Mouse (Mus musculus): ENCODE measurements around the gene Ckmt1. TPM values are rescaled to one million over a fixed set of nuclear protein-coding genes. Genes with fewer than 3 reads are reported as not detected.
A peak's percentile ranks its signal among the peaks of the same experiment; 100 is the strongest.

The Ckmt1 gene
- polyA plus RNA-seq (2021) = 3.1 TPM

- ChIA-PET CTCF (interaction anchor here (1.1 kb wide), 1 partner anchor 50 kb away, joined by 3 read pairs; no protein-coding TSS in a partner anchor), POLR2A (no interaction called here)
- DNase-seq (ENCODE audit: low read depth, low spot score) (no peak), ATAC-seq (no peak)
- in situ Hi-C loops (cut with MboI; ENCODE audit: low pct_unique_long_range_greater_than_20kb) = no loop called here
- no peak for TF ChIP-seq CTCF (IDR thresholded peaks at IDR 0.05)
- peaks cover 38% of the 10 kb centered on the region for H3K27me3 ChIP-seq
These were observed at the start of gene Ckmt1 for GRCm38 (mm10) chr2:121357494-121357893. Gene Ckmt1 (plus strand): TSS chr2:121357714.

GRCm38 (mm10) chr2:121308997-121309416, 48.5 kb upstream of the Ckmt1 start:
- in situ Hi-C loops (cut with MboI; ENCODE audit: low pct_unique_long_range_greater_than_20kb) = no loop called here
- no peak for DNase-seq (ENCODE audit: low read depth, low spot score)
- H3K27me3 ChIP-seq = no peaks in the 10 kb centered on the region
- no peak for ATAC-seq
- no peak for TF ChIP-seq CTCF (IDR thresholded peaks at IDR 0.05)
- POLR2A ChIA-PET = interaction anchor here (0.6 kb wide), 1 partner anchor 17 kb away, joined by 4 read pairs; no protein-coding TSS in a partner anchor
- CTCF ChIA-PET = interaction anchor here (1.1 to 1.5 kb wide), 2 partner anchors 10 to 15 kb away, joined by 3 to 6 read pairs; no protein-coding TSS in a partner anchor

GRCm38 (mm10) chr2:121316278-121316677, 41.2 kb upstream of the Ckmt1 start:
- CTCF ChIA-PET = no interaction called here
- in situ Hi-C loops (cut with MboI; ENCODE audit: low pct_unique_long_range_greater_than_20kb) = no loop called here
- DNase-seq (ENCODE audit: low read depth, low spot score) = no peak
- POLR2A ChIA-PET = no interaction called here
- no peak for TF ChIP-seq CTCF (IDR thresholded peaks at IDR 0.05)
- H3K27me3 ChIP-seq = no peaks in the 10 kb centered on the region
- no peak for ATAC-seq

- in situ Hi-C loops (cut with MboI; ENCODE audit: low pct_unique_long_range_greater_than_20kb) = no loop called here
- ChIA-PET CTCF (no interaction called here), POLR2A (no interaction called here)
- no peak for DNase-seq (ENCODE audit: low read depth, low spot score)
- no peak for ATAC-seq
- no peaks in the 10 kb centered on the region for H3K27me3 ChIP-seq
- TF ChIP-seq CTCF (IDR thresholded peaks at IDR 0.05) = no peak
These were observed 34.5 kb upstream of the Ckmt1 start for GRCm38 (mm10) chr2:121323041-121323440.

GRCm38 (mm10) chr2:121323693-121324470, 33.6 kb upstream of the Ckmt1 start:
- POLR2A ChIA-PET = no interaction called here
- no peaks in the 10 kb centered on the region for H3K27me3 ChIP-seq
- no peak for DNase-seq (ENCODE audit: low read depth, low spot score)
- no peak for TF ChIP-seq CTCF (IDR thresholded peaks at IDR 0.05)
- ATAC-seq = no peak
- CTCF ChIA-PET = interaction anchor here (0.8 kb wide), 1 partner anchor 15 kb away, joined by 3 read pairs; no protein-coding TSS in a partner anchor
- in situ Hi-C loops (cut with MboI; ENCODE audit: low pct_unique_long_range_greater_than_20kb) = no loop called here

- CTCF ChIA-PET = interaction anchor here (0.9 kb wide), 1 partner anchor 12 kb away, joined by 3 read pairs; no protein-coding TSS in a partner anchor
- ATAC-seq = no peak
- DNase-seq (ENCODE audit: low read depth, low spot score) = no peak
- in situ Hi-C loops (cut with MboI; ENCODE audit: low pct_unique_long_range_greater_than_20kb) = no loop called here
- no peak for TF ChIP-seq CTCF (IDR thresholded peaks at IDR 0.05)
- no peaks in the 10 kb centered on the region for H3K27me3 ChIP-seq
- POLR2A ChIA-PET = no interaction called here
These were observed 28.0 kb upstream of the Ckmt1 start for GRCm38 (mm10) chr2:121329492-121329891.

- no peaks in the 10 kb centered on the region for H3K27me3 ChIP-seq
- in situ Hi-C loops (cut with MboI; ENCODE audit: low pct_unique_long_range_greater_than_20kb) = no loop called here
- ChIA-PET POLR2A (no interaction called here), CTCF (interaction anchor here (1.0 to 1.3 kb wide), 2 partner anchors 12 to 48 kb away, joined by 3 read pairs; no protein-coding TSS in a partner anchor)
- ATAC-seq = no peak
- TF ChIP-seq CTCF (IDR thresholded peaks at IDR 0.05) = no peak
- DNase-seq (ENCODE audit: low read depth, low spot score) = no peak
These were observed 18.5 kb upstream of the Ckmt1 start for GRCm38 (mm10) chr2:121339057-121339456.

- ATAC-seq (no peak), DNase-seq (ENCODE audit: low read depth, low spot score) (peak; percentile 12)
- POLR2A ChIA-PET = interaction anchor here (0.5 to 0.7 kb wide), 2 partner anchors 11 to 37 kb away, joined by 4 read pairs; no protein-coding TSS in a partner anchor
- peaks cover 17% of the 10 kb centered on the region for H3K27me3 ChIP-seq
- no peak for TF ChIP-seq CTCF (IDR thresholded peaks at IDR 0.05)
- CTCF ChIA-PET = interaction anchor here (1.5 to 2.3 kb wide), 3 partner anchors 18 to 60 kb away, joined by 3 to 7 read pairs (median 5); partner anchors contain the start of genes Catsper2 and Pdia3
- in situ Hi-C loops (cut with MboI; ENCODE audit: low pct_unique_long_range_greater_than_20kb) = no loop called here
These were observed 4.4 kb upstream of the Ckmt1 start for GRCm38 (mm10) chr2:121353156-121353555.

- H3K27me3 ChIP-seq = peaks cover 22% of the 10 kb centered on the region
- TF ChIP-seq CTCF (IDR thresholded peaks at IDR 0.05) = no peak
- in situ Hi-C loops (cut with MboI; ENCODE audit: low pct_unique_long_range_greater_than_20kb) = no loop called here
- no peak for ATAC-seq
- DNase-seq (ENCODE audit: low read depth, low spot score) = no peak
- CTCF ChIA-PET = interaction anchor here (1.1 to 2.3 kb wide), 2 partner anchors 44 to 59 kb away, joined by 3 to 5 read pairs; partner anchors contain the start of genes Catsper2 and Pdia3
- POLR2A ChIA-PET = interaction anchor here (0.7 kb wide), 1 partner anchor 13 kb away, joined by 3 read pairs; no protein-coding TSS in a partner anchor
These were observed 3.1 kb upstream of the Ckmt1 start for GRCm38 (mm10) chr2:121354378-121354777.

GRCm38 (mm10) chr2:121354820-121355592, 2.5 kb upstream of the Ckmt1 start, which contains the start of gene Ppip5k1:
Gene Ppip5k1 (minus strand): TSS chr2:121355396.
- ATAC-seq (peak; percentile 94), DNase-seq (ENCODE audit: low read depth, low spot score) (peak; percentile 64)
- POLR2A ChIA-PET = no interaction called here
- in situ Hi-C loops (cut with MboI; ENCODE audit: low pct_unique_long_range_greater_than_20kb) = no loop called here
- peaks cover 27% of the 10 kb centered on the region for H3K27me3 ChIP-seq
- TF ChIP-seq CTCF (IDR thresholded peaks at IDR 0.05) = peak; percentile 97
- CTCF ChIA-PET = interaction anchor here (0.7 to 1.3 kb wide), 2 partner anchors 10 to 18 kb away, joined by 3 to 4 read pairs; no protein-coding TSS in a partner anchor

Data from Patski (cell line).